Mouse (Mus musculus): ENCODE measurements around the gene Sh3bp5. TPM values are rescaled to one million over a fixed set of nuclear protein-coding genes. Genes with fewer than 3 reads are reported as not detected.

Sh3bp5 gene
- polyA plus RNA-seq, 1 experiment from 2014 or later = 20.6 TPM

DNA sequence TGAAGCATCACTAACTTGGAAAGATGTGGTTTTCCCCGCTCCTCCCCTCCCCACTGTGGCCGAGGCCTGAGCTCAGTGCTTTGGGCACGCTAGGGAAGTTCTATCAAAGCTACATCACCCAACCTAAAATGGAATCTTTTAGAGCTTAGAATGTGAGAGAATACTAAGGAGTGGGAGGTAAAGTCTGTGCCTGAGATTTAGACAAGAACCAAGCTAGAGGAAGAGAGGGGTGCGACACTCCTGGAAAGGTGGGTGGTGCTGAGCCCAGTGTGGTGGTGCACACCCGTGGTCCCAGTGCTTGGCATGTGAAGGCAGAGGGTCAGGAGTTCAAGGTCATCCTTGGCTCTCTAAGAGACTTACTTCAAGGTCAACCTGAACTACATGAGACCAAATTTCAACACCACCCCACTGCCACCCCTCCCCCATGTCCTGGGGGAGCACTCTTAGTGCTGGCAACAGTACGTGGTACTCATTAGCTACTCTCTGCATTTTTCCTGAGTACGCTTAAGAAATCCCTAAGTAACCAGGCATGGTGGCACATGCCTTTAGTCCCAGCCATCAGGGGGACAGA lies 40.2 kb downstream of the Sh3bp5 start:
- 93% methylated on average over 7 of the region's 7 CpGs for WGBS
- Histone ChIP-seq H3K4me2 (replicated peaks) (no peak overlapping the region), H3K4me1 (replicated peaks) (peaks cover 7% of the 10 kb centered on the region; the same call in 1 of the 2 replicates), H3K9me3 (no peaks in the 10 kb centered on the region), H3K36me3 (no peaks in the 10 kb centered on the region), H3K27me3 (replicated peaks) (no peaks in the 10 kb centered on the region), H3K27ac (no peak overlapping the region), H3K4me3 (replicated peaks) (no peak overlapping the region), H3K9ac (no peak overlapping the region)
- no peak for ATAC-seq

DNA sequence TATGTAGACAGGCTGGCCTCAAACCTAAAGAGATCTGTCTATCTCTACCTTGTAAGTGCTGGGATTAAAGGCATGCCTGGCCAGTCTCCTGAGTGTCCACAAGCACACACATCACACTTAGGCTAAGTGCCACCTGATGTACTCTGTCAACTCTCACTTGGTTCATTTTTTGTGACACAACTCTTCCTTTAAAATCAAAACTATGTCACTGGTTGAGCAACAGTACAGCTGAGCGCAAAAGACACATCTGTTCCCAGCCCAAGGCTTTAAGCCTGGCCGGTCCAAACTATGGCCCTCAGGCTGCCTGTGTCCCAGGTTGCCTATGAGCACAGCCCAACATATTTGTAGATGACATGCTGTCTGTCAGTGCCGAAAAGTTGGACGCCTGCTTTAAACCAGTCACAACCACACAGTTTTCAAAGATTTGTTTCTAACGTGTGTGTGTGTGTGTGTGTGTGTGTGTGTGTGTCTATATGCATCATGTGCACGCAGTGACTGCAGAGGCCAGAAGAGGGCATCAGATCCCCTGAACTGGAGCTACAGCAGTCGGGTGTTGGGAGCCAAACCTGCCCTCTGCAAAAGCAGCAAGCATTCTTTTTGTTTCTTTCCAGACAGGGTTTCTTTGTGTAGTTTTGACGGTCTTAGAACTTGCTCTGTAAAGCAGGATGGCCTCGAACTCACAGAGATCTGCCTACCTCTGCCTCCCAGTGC lies 40.9 kb downstream of the Sh3bp5 start:
- H3K9me3 ChIP-seq = no peaks in the 10 kb centered on the region
- no peaks in the 10 kb centered on the region for H3K27me3 ChIP-seq (replicated peaks)
- peaks cover 7% of the 10 kb centered on the region; the same call in 1 of the 2 replicates for H3K4me1 ChIP-seq (replicated peaks)
- no peak overlapping the region for H3K9ac ChIP-seq
- H3K36me3 ChIP-seq = no peaks in the 10 kb centered on the region
- no peak overlapping the region for H3K4me2 ChIP-seq (replicated peaks)
- no peak overlapping the region for H3K27ac ChIP-seq
- H3K4me3 ChIP-seq (replicated peaks) = no peak overlapping the region
- ATAC-seq = no peak
- 95% methylated on average over 9 of the region's 9 CpGs for WGBS

DNA sequence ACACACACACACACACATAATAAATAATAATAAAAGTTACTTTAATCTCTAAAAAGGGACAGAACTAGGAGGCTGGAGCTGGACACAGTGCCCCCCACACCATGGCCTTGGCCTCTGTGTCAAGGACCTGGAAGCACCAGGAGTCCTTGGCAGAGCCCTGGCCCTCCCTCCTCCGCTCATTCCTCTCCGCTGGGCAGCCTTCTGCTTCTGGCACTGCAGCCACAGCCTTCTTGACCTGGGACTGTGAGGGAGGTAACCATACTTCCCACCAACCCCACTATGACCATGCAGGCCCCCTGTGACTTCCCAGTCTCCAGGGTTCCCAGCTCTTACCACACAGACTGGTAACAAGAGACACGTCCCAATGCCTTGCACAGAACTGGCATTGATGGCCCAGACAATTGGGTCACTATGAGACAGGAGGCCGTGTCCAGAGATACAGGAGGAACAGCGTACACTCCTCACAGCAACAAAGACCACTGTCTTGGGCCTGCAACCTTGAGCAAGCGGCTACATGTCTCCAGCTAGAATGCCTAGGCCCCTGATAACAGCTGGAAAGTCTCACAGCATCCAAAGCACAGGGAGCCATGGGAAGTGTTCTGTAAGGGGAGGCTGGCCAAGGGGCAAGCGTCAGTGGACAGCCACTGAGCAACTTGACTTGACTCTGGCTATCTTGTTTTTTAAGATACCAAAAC lies 41.8 kb downstream of the Sh3bp5 start:
- H3K27ac ChIP-seq = no peak overlapping the region
- H3K36me3 ChIP-seq = no peaks in the 10 kb centered on the region
- H3K4me1 ChIP-seq (replicated peaks) = peaks cover 7% of the 10 kb centered on the region; the same call in 1 of the 2 replicates
- no peaks in the 10 kb centered on the region for H3K27me3 ChIP-seq (replicated peaks)
- WGBS = 76% methylated on average over 7 of the region's 7 CpGs
- H3K4me3 ChIP-seq (replicated peaks) = no peak overlapping the region
- no peak overlapping the region for H3K9ac ChIP-seq
- peak; percentile 15; the same call in 1 of the 2 replicates for ATAC-seq
- no peak overlapping the region for H3K4me2 ChIP-seq (replicated peaks)
- no peaks in the 10 kb centered on the region for H3K9me3 ChIP-seq

DNA sequence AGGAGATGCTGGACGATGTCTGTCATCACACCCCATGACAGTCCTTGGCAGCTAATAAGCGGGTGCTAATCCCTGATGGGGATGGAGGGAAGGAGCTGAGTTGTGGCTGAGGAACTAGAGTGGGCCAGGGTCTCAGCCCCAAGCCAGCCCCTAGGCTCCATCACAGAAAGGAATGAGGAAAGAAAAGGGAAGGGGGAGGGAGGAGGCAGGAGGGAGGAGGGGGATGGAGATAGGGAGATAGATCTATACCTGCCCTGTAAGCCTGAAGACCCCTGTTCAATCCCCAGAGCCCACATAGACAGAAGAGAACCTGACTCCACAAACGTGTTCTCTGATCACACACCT lies 42.4 kb downstream of the Sh3bp5 start:
- Histone ChIP-seq H3K4me1 (replicated peaks) (peaks cover 7% of the 10 kb centered on the region; the same call in 1 of the 2 replicates), H3K36me3 (no peaks in the 10 kb centered on the region), H3K9ac (no peak overlapping the region), H3K9me3 (no peaks in the 10 kb centered on the region), H3K4me2 (replicated peaks) (no peak overlapping the region), H3K4me3 (replicated peaks) (no peak overlapping the region), H3K27me3 (replicated peaks) (no peaks in the 10 kb centered on the region), H3K27ac (no peak overlapping the region)
- WGBS = 89% methylated on average over 3 of the region's 3 CpGs
- no peak for ATAC-seq

DNA sequence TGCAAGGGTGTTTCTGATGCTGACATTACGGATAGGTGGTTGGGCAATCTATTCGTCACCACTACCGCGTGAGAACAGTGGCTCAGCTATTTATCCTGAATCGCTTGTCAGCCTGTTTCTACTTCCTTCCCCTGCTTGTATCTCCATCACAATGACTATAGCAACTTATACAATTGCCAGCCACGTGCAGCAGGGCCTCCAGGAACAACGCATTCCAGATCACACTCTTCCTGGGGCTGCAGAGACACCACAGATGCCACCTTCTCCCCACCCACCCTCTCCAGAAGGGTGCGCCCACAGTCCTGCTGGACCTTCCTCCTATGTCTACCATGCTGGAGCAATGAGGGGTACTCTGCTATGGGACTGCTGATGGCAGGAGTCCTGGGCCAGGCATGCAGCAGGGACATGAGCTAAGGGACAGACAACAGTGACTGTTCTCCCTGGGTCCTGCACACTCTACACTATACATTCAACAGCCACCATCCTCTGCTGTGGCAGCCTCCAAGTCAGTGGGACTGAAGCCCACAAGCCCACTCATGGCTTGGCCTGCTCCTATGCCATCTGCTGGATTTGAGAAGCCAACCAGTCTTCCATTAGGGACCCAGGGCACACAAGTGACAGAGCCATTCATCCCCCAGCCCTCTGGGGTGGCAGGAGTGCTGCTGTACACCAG lies 42.9 kb downstream of the Sh3bp5 start:
- ATAC-seq = no peak
- Histone ChIP-seq H3K4me1 (replicated peaks) (peaks cover 7% of the 10 kb centered on the region; the same call in 1 of the 2 replicates), H3K9me3 (no peaks in the 10 kb centered on the region), H3K9ac (no peak overlapping the region), H3K27ac (no peak overlapping the region), H3K4me2 (replicated peaks) (no peak overlapping the region), H3K36me3 (no peaks in the 10 kb centered on the region), H3K27me3 (replicated peaks) (no peaks in the 10 kb centered on the region), H3K4me3 (replicated peaks) (no peak overlapping the region)
- 69% methylated on average over 8 of the region's 8 CpGs for WGBS

DNA sequence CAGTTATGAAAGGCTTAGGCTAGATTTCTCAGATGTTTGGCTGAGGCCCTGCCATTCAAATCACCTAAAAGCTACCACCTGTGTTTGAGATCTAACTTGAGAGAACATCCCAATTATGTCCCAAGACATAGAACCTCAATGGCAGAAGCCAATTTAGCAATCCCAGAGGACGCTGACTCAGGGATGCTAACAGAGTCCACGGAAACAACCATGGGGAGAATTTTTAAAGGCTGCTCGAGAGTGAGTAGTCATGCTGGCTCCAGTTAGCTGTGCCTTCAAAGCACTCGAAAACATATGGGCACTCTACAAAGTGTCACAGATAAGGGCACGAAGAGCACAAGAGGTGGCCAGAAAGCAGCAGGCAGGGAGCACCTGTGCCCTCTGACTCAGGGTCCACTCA lies 43.6 kb downstream of the Sh3bp5 start:
- Histone ChIP-seq H3K27me3 (replicated peaks) (no peaks in the 10 kb centered on the region), H3K27ac (no peak overlapping the region), H3K36me3 (no peaks in the 10 kb centered on the region), H3K4me2 (replicated peaks) (no peak overlapping the region), H3K4me1 (replicated peaks) (peaks cover 7% of the 10 kb centered on the region; the same call in 1 of the 2 replicates), H3K4me3 (replicated peaks) (no peak overlapping the region), H3K9me3 (no peaks in the 10 kb centered on the region), H3K9ac (no peak overlapping the region)
- no peak for ATAC-seq
- WGBS = 76% methylated on average over 5 of the region's 5 CpGs

DNA sequence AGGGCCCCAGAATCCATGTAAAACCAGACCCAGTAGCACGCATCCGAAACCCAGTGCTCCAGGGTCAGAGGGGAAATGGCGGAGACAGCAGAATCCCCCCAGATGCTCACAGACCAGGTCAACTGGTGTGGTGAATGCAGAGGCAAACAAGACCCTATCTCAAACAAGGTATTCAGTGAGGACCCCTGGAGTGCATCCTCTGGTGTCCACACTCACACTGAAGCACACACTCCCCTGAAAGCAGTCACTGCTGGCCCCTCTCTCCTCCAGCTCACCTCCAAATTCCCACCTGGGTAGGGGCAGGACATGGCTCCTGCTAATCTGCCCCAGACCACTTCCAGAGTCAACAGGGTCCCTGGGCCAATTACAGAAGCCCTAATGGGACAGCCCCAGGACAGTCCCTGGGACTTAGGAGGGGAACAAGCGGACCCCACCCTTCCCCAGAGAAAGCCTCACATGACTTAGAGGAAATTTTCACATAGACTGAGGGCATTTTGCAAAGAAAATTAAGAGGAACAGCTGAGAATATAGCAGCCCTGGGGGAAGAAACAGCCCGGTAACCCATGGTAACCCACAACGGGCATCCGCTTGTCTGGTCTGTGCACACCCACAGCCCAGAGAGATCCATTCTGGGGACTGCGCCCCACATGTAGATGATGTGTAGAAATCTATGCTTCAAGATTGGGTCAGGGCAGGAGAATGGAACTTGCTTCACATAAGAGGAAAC lies 46.3 kb downstream of the Sh3bp5 start:
- H3K9ac ChIP-seq = no peak overlapping the region
- no peaks in the 10 kb centered on the region for H3K9me3 ChIP-seq
- no peak for ATAC-seq
- no peaks in the 10 kb centered on the region for H3K36me3 ChIP-seq
- H3K4me2 ChIP-seq (replicated peaks) = no peak overlapping the region
- no peak overlapping the region for H3K27ac ChIP-seq
- H3K27me3 ChIP-seq (replicated peaks) = no peaks in the 10 kb centered on the region
- no peak overlapping the region for H3K4me3 ChIP-seq (replicated peaks)
- peaks cover 23% of the 10 kb centered on the region for H3K4me1 ChIP-seq (replicated peaks)
- 92% methylated on average over 8 of the region's 8 CpGs for WGBS

DNA sequence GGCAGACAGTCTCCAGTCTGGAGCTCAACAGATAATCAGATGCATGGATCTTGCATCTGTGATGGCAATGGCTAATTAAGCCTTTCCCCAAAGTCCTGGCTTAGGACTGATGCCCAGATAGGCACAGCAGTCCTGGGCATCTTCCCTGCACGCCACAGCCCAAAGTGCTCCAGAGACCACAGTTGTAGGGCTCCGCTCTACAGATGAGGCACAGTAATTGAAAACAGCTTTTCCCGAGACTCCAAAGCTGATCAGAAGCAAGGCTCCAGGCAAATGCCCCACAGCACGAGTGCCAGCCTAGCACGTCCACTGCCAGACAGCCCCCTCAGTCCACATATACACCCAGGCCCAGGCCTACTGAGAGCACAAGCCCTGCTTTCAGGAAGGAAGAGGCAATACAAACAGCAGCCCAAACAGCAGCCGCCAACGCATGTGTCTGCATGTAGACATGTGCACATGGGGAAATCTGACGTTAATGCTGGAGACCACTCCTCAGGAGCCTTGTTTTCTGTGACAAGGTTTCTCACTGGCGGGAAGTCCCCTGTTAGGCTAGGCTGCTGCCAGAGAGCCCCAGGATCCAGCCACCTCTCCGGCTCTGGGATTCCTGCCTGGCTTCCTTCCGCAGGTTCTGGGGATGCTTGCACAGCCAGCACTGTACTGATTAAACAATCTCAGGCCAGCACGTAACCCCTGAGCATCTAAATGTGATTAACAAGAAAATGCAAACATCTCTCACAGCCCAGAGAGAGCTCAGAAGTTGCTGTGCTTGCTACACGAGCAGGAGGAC lies 47.6 kb downstream of the Sh3bp5 start:
- WGBS = 74% methylated on average over 13 of the region's 13 CpGs
- Histone ChIP-seq H3K36me3 (no peaks in the 10 kb centered on the region), H3K4me3 (replicated peaks) (no peak overlapping the region), H3K9ac (no peak overlapping the region), H3K4me1 (replicated peaks) (peaks cover 19% of the 10 kb centered on the region), H3K27me3 (replicated peaks) (no peaks in the 10 kb centered on the region), H3K4me2 (replicated peaks) (no peak overlapping the region), H3K9me3 (no peaks in the 10 kb centered on the region), H3K27ac (0 out of 2 replicates have a peak overlapping the region, but pooled peaks have one; percentile 27)
- no peak for ATAC-seq

DNA sequence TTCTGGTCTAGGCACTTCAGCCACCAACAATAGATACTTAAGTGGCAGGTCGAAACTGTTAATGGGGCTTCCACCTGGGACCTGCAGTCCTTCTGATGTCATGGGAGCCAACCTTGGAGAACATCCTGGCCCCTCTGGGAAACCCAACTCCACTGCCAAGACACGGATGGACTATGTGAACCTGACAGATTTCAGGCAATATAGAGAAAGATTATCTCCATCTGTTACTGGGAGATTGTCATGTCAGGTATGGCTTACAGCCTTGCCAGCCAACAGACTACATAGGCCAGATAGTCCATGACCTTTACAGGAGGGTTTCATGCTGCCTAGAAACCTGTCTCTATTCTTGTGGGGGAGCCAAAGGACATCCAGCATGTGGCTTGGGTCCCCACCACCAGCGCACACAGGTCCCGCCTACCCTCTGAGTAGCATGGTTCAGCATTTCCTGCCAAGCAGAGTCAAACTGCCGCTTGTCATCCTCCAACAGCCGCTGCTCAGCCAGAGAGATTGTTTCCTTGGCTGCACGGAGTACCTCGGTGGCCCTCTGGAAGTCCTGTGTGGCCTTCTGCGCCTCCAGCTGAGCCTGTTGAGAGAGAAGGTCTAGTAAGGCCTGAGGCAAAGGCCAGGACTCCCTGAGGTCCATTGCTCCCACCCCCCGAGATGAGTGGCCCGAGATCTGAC lies 48.4 kb downstream of the Sh3bp5 start:
- no peak overlapping the region for H3K27ac ChIP-seq
- WGBS = 81% methylated on average over 11 of the region's 11 CpGs
- no peak for ATAC-seq

DNA sequence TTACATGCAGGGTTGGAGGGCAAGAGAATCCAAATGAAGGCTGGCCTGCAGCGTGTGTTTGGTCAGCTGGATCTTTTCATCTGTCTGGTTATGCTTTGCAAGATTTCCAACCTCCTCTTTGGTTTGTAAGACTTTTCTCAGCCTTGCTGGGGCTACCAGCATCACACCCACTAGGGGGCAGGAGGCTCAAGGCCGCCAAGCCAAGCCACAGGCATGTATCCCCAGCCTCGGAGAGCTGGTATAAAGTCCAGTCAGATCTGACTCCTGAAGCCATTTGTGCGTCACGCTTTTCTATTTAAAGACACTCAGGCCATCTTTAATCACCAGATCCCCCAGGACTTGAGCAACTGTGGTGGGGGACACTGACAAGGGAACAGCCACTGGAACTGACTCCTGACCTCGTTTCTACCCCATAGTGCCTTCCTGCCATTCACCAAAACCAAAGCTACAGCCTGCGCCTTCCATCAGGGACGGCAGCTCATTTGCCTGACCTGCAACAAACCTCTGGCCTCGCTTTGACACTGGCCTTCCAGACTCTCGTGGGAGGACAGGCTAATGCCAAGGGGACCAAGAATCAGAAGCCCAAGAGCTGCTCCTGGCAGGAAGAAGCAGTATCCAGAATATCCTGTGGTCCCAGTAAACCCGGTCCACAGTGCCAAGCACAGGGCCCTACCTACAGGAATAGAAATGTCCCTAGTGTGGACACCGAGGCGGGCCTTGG lies 49.7 kb downstream of the Sh3bp5 start:
- Histone ChIP-seq H3K9me3 (no peaks in the 10 kb centered on the region), H3K9ac (no peak overlapping the region), H3K27ac (peak overlapping the region; percentile 17; the same call in 1 of the 2 replicates), H3K4me2 (replicated peaks) (0 out of 2 replicates have a peak overlapping the region, but pooled peaks have one; percentile 2), H3K27me3 (replicated peaks) (no peaks in the 10 kb centered on the region), H3K4me3 (replicated peaks) (no peak overlapping the region), H3K36me3 (no peaks in the 10 kb centered on the region), H3K4me1 (replicated peaks) (peaks cover 19% of the 10 kb centered on the region)
- WGBS = 39% methylated on average over 13 of the region's 13 CpGs
- peak; percentile 90 for ATAC-seq

More for the DNA sequence above, 48.4 kb downstream of the Sh3bp5 start:
- Histone ChIP-seq H3K36me3 (no peaks in the 10 kb centered on the region), H3K9ac (no peak overlapping the region), H3K4me2 (replicated peaks) (no peak overlapping the region), H3K4me3 (replicated peaks) (no peak overlapping the region), H3K4me1 (replicated peaks) (peaks cover 19% of the 10 kb centered on the region), H3K9me3 (no peaks in the 10 kb centered on the region), H3K27me3 (replicated peaks) (no peaks in the 10 kb centered on the region)

Data from intestine, embryonic 15.5 days (tissue).